Mouse (Mus musculus) hindbrain, postnatal 0 days (tissue): ENCODE data around the gene Kcnab2. TPM values are rescaled to one million over a fixed set of nuclear protein-coding genes. Genes with fewer than 3 reads are reported as not detected.

Experiments
- ATAC-seq: fragments of 200-750 bp; cut with Nextera tagmentation; 2 replicates; pipeline ENCODE4 v1.8.0; 2017; ENCODE audit warnings: mild to moderate bottlenecking, moderate TSS enrichment, moderate library complexity
- DNase-seq: peaks from one replicate; pipeline ENCODE4 v3.0.0-alpha.2; 2015; ENCODE audit warnings: low spot score
- H3K27ac ChIP-seq: fragments of 300-500 bp; sonication (generic); 2 replicates; pipeline ENCODE4 v1.5.1; 2014; ENCODE audit warnings: mild to moderate bottlenecking
- H3K27me3 ChIP-seq: fragments of 300-500 bp; sonication (generic); 2 replicates; pipeline ENCODE4 v1.6.1; 2014; ENCODE audit warnings: low read length, mixed read lengths; ENCODE audit not compliant: insufficient read depth
- H3K36me3 ChIP-seq: fragments of 300-500 bp; sonication (generic); 2 replicates; pipeline ENCODE4 v1.6.1; 2014; ENCODE audit warnings: low read length, mixed read lengths; ENCODE audit not compliant: insufficient read depth
- H3K4me1 ChIP-seq: fragments of 300-500 bp; sonication (generic); 2 replicates; pipeline ENCODE4 v1.6.1; 2014; ENCODE audit warnings: antibody characterized with exemption, low read length, mixed read lengths; ENCODE audit not compliant: insufficient read depth
- H3K4me2 ChIP-seq: fragments of 300-500 bp; sonication (generic); 2 replicates; pipeline ENCODE4 v1.6.1; 2014; ENCODE audit warnings: low read depth, mild to moderate bottlenecking, low read length, moderate library complexity, mixed read lengths
- H3K4me3 ChIP-seq: fragments of 300-500 bp; sonication (generic); 2 replicates; pipeline ENCODE4 v1.5.1; 2014; ENCODE audit warnings: low read length
- H3K9ac ChIP-seq: fragments of 300-500 bp; sonication (generic); replicated peaks from 2 replicates; pipeline ENCODE4 v1.6.1; 2014; ENCODE audit warnings: mild to moderate bottlenecking, low read length, moderate library complexity, mixed read lengths
- H3K9me3 ChIP-seq: fragments of 300-500 bp; sonication (generic); 2 replicates; pipeline ENCODE4 v1.6.1; 2016; ENCODE audit warnings: low read length, mixed read lengths
- CTCF ChIP-seq: IDR thresholded peaks from 2 replicates; pipeline ENCODE4 v1.5.1; 2016; ENCODE audit warnings: antibody characterized with exemption, control low read depth, low read depth
- WGBS: fragments of 180-500 bp; shearing (Covaris S2); extraction: QIAGEN DNeasy Blood & Tissue Kit; methylation state at CpG from one replicate; pipeline ENCODE4 v1.1.7; 2014; 5-methylcytosine and 5-hydroxymethylcytosine counted together
- polyA plus RNA-seq: library from polyadenylated mRNA; unstranded; fragments of >200 nt; fragmentation: Nextera tagmentation; extraction: Ambion mirVana; gene quantifications from 2 replicates; pipeline ENCODE4 v1.2.1, GENCODE M21; 2015
- total RNA-seq: library from RNA; depleted of rRNA; stranded (reverse); fragments of >200 nt; gene quantifications from 2 replicates; pipeline ENCODE4 v1.2.3, GENCODE M21; 2014

Gene Kcnab2
- total and polyA plus RNA-seq, 2 experiments from 2014 or later: 33.2 to 55.6 TPM

GRCm38 (mm10) chr4:152382528-152383252 is 95.0 kb downstream of the Kcnab2 start:
- no peak for DNase-seq
- ATAC-seq: no peak
- TF ChIP-seq CTCF: no peak
- Histone ChIP-seq H3K9ac (no peak overlapping the region), H3K4me3 (no peak overlapping the region), H3K9me3 (no peaks in the 10 kb centered on the region), H3K4me1 (no peaks in the 10 kb centered on the region), H3K27me3 (no peaks in the 10 kb centered on the region), H3K4me2 (no peak overlapping the region), H3K36me3 (peaks cover 12% of the 10 kb centered on the region; the same call in 1 of the 2 replicates), H3K27ac (no peak overlapping the region)
- 82% methylated on average over 17 of the region's 17 CpGs for WGBS

- no peaks in the 10 kb centered on the region for H3K27me3 ChIP-seq
- 0 out of 2 replicates have a peak, but pooled peaks cover 5% of the 10 kb centered on the region for H3K36me3 ChIP-seq
- no peaks in the 10 kb centered on the region for H3K4me1 ChIP-seq
- no peaks in the 10 kb centered on the region for H3K9me3 ChIP-seq
- 30% methylated on average over 7 of the region's 7 CpGs for WGBS
- no peak overlapping the region for H3K4me2 ChIP-seq
- TF ChIP-seq CTCF: no peak
- H3K27ac ChIP-seq: no peak overlapping the region
- no peak for ATAC-seq
- peak; percentile 56 for DNase-seq
- no peak overlapping the region for H3K9ac ChIP-seq
- H3K4me3 ChIP-seq: no peak overlapping the region
Measured at GRCm38 (mm10) chr4:152365228-152365627, 112.4 kb downstream of the Kcnab2 start.

GRCm38 (mm10) chr4:152362180-152362579 is 115.5 kb downstream of the Kcnab2 start:
- no peaks in the 10 kb centered on the region for H3K27me3 ChIP-seq
- H3K9ac ChIP-seq: no peak overlapping the region
- 70% methylated on average over 9 of the region's 9 CpGs for WGBS
- no peaks in the 10 kb centered on the region for H3K4me1 ChIP-seq
- H3K27ac ChIP-seq: no peak overlapping the region
- no peak for TF ChIP-seq CTCF
- no peaks in the 10 kb centered on the region for H3K9me3 ChIP-seq
- H3K36me3 ChIP-seq: 0 out of 2 replicates have a peak, but pooled peaks cover 5% of the 10 kb centered on the region
- DNase-seq (no peak), ATAC-seq (no peak)
- no peak overlapping the region for H3K4me3 ChIP-seq
- H3K4me2 ChIP-seq: no peak overlapping the region

GRCm38 (mm10) chr4:152360855-152361254 is 116.8 kb downstream of the Kcnab2 start:
- H3K27ac ChIP-seq: no peak overlapping the region
- H3K4me2 ChIP-seq: no peak overlapping the region
- DNase-seq (peak; percentile 64), ATAC-seq (peak; percentile 60)
- no peaks in the 10 kb centered on the region for H3K4me1 ChIP-seq
- 5% methylated on average over 23 of the region's 24 CpGs for WGBS
- H3K9ac ChIP-seq: no peak overlapping the region
- H3K36me3 ChIP-seq: peaks cover 8% of the 10 kb centered on the region; the same call in 1 of the 2 replicates
- H3K9me3 ChIP-seq: no peaks in the 10 kb centered on the region
- H3K4me3 ChIP-seq: no peak overlapping the region
- H3K27me3 ChIP-seq: no peaks in the 10 kb centered on the region
- TF ChIP-seq CTCF: no peak

GRCm38 (mm10) chr4:152359700-152360099 is 118.0 kb downstream of the Kcnab2 start:
- Histone ChIP-seq H3K4me2 (no peak overlapping the region), H3K27ac (no peak overlapping the region), H3K27me3 (no peaks in the 10 kb centered on the region), H3K9me3 (no peaks in the 10 kb centered on the region), H3K36me3 (peaks cover 8% of the 10 kb centered on the region; the same call in 1 of the 2 replicates), H3K9ac (no peak overlapping the region), H3K4me3 (no peak overlapping the region), H3K4me1 (no peaks in the 10 kb centered on the region)
- ATAC-seq (no peak), DNase-seq (no peak)
- 13% methylated on average over 9 of the region's 11 CpGs for WGBS
- no peak for TF ChIP-seq CTCF

GRCm38 (mm10) chr4:152355672-152356071 is 122.0 kb downstream of the Kcnab2 start:
- WGBS: 83% methylated on average over 7 of the region's 7 CpGs
- H3K36me3 ChIP-seq: peaks cover 3% of the 10 kb centered on the region; the same call in 1 of the 2 replicates
- no peak for ATAC-seq
- H3K9me3 ChIP-seq: no peaks in the 10 kb centered on the region
- no peak for DNase-seq
- no peak overlapping the region for H3K4me3 ChIP-seq
- H3K4me2 ChIP-seq: no peak overlapping the region
- no peak for TF ChIP-seq CTCF
- H3K27ac ChIP-seq: no peak overlapping the region
- H3K9ac ChIP-seq: no peak overlapping the region
- H3K4me1 ChIP-seq: peaks cover under 1% of the 10 kb centered on the region
- no peaks in the 10 kb centered on the region for H3K27me3 ChIP-seq
